Mouse (Mus musculus) limb, embryonic 12.5 days (tissue): ENCODE data around the gene Psma4. TPM values are rescaled to one million over a fixed set of nuclear protein-coding genes. Genes with fewer than 3 reads are reported as not detected.

ENCODE experiments used
- ATAC-seq: fragments of 200-750 bp; cut with Nextera tagmentation; 2 replicates; pipeline ENCODE4 v1.8.0; 2017; ENCODE audit warnings: low read depth, moderate TSS enrichment; ENCODE audit not compliant: insufficient number of reproducible peaks, insufficient read depth, low FRiP score, low TSS enrichment
- H3K27ac ChIP-seq: fragments of 300-500 bp; sonication (generic); 2 replicates; pipeline ENCODE4 v1.5.1; 2016; ENCODE audit warnings: mild to moderate bottlenecking, moderate library complexity
- H3K27me3 ChIP-seq: fragments of 300-500 bp; sonication (generic); 2 replicates; pipeline ENCODE4 v1.6.1; 2016; ENCODE audit warnings: mild to moderate bottlenecking, moderate library complexity
- H3K36me3 ChIP-seq: fragments of 300-500 bp; sonication (generic); 2 replicates; pipeline ENCODE4 v1.6.1; 2016; ENCODE audit warnings: mild to moderate bottlenecking, moderate library complexity
- H3K4me1 ChIP-seq: fragments of 300-500 bp; sonication (generic); replicated peaks from 2 replicates; pipeline ENCODE4 v1.6.1; 2016
- H3K4me2 ChIP-seq: fragments of 300-500 bp; sonication (generic); 2 replicates; pipeline ENCODE4 v1.6.1; 2016; ENCODE audit warnings: mild to moderate bottlenecking, moderate library complexity
- H3K4me3 ChIP-seq: fragments of 300-500 bp; sonication (generic); replicated peaks from 2 replicates; pipeline ENCODE4 v1.5.1; 2016; ENCODE audit warnings: mild to moderate bottlenecking
- H3K9ac ChIP-seq: fragments of 300-500 bp; sonication (generic); replicated peaks from 2 replicates; pipeline ENCODE4 v1.6.1; 2016; ENCODE audit warnings: mild to moderate bottlenecking, moderate library complexity
- H3K9me3 ChIP-seq: fragments of 300-500 bp; sonication (generic); 2 replicates; pipeline ENCODE4 v1.6.1; 2016; ENCODE audit warnings: mild to moderate bottlenecking, moderate library complexity
- WGBS: fragments of 180-500 bp; shearing (Covaris S2); methylation state at CpG from one replicate; pipeline ENCODE4 v1.1.7; 2016; 5-methylcytosine and 5-hydroxymethylcytosine counted together
- polyA plus RNA-seq: library from polyadenylated mRNA; unstranded; fragments of >200 nt; fragmentation: Nextera tagmentation; extraction: Ambion mirVana; gene quantifications from 2 replicates; pipeline ENCODE4 v1.2.1, GENCODE M21; 2016

The Psma4 gene
- polyA plus RNA-seq, 1 experiment from 2014 or later = 312 TPM

GRCm38 (mm10) chr9:54990362-54990761, 39.8 kb downstream of the Psma4 start:
- ATAC-seq = no peak
- no peak overlapping the region for H3K4me3 ChIP-seq
- no peak overlapping the region for H3K27ac ChIP-seq
- no peak overlapping the region for H3K4me2 ChIP-seq
- no peak overlapping the region for H3K9ac ChIP-seq
- H3K9me3 ChIP-seq = no peaks in the 10 kb centered on the region
- H3K4me1 ChIP-seq = no peaks in the 10 kb centered on the region
- WGBS = 82% methylated on average over 3 of the region's 3 CpGs
- no peaks in the 10 kb centered on the region for H3K36me3 ChIP-seq
- no peaks in the 10 kb centered on the region for H3K27me3 ChIP-seq

- H3K4me3 ChIP-seq = no peak overlapping the region
- H3K27me3 ChIP-seq = no peaks in the 10 kb centered on the region
- 47% methylated on average over 3 of the region's 3 CpGs for WGBS
These were observed 43.8 kb downstream of the Psma4 start for GRCm38 (mm10) chr9:54994381-54994780.

GRCm38 (mm10) chr9:54995645-54996044, 45.1 kb downstream of the Psma4 start:
- Histone ChIP-seq H3K27ac (no peak overlapping the region), H3K9ac (no peak overlapping the region), H3K36me3 (no peaks in the 10 kb centered on the region), H3K9me3 (no peaks in the 10 kb centered on the region), H3K4me1 (no peaks in the 10 kb centered on the region), H3K27me3 (no peaks in the 10 kb centered on the region), H3K4me2 (no peak overlapping the region), H3K4me3 (no peak overlapping the region)
- WGBS = 85% methylated on average over 3 of the region's 3 CpGs
- no peak for ATAC-seq

More at GRCm38 (mm10) chr9:54994381-54994780, 43.8 kb downstream of the Psma4 start:
- Histone ChIP-seq H3K27ac (no peak overlapping the region), H3K36me3 (no peaks in the 10 kb centered on the region), H3K4me2 (no peak overlapping the region), H3K4me1 (no peaks in the 10 kb centered on the region), H3K9ac (no peak overlapping the region), H3K9me3 (no peaks in the 10 kb centered on the region)
- ATAC-seq = no peak

- Histone ChIP-seq H3K4me2 (no peak overlapping the region), H3K36me3 (no peaks in the 10 kb centered on the region), H3K27me3 (no peaks in the 10 kb centered on the region), H3K4me3 (no peak overlapping the region), H3K27ac (no peak overlapping the region), H3K4me1 (no peaks in the 10 kb centered on the region), H3K9me3 (no peaks in the 10 kb centered on the region), H3K9ac (no peak overlapping the region)
- ATAC-seq = no peak
- 81% methylated on average over 4 of the region's 4 CpGs for WGBS
These were observed 53.0 kb downstream of the Psma4 start for GRCm38 (mm10) chr9:55003609-55004008.

Other genes with a start within 250 kb of the Psma4 start
- gene Wdr61, start 216.3 kb upstream of the Psma4 start, polyA plus RNA-seq = 155 and 166 TPM in 2 replicates
- gene Crabp1, start 186.0 kb upstream of the Psma4 start, polyA plus RNA-seq = 302 and 358 TPM in 2 replicates
- gene Ireb2, start 87.0 kb upstream of the Psma4 start, polyA plus RNA-seq = 53.2 and 55.9 TPM in 2 replicates
- gene Hykk, start 33.5 kb upstream of the Psma4 start, polyA plus RNA-seq = 6.3 and 7.6 TPM in 2 replicates
- 1.2 and 1.4 TPM in 2 replicates for gene AY074887, start 208 bp downstream of the Psma4 start, polyA plus RNA-seq
- gene Chrna5, start 30.1 kb downstream of the Psma4 start, polyA plus RNA-seq = 0.96 and 1.1 TPM in 2 replicates
- gene Chrna3, start 75.8 kb downstream of the Psma4 start, polyA plus RNA-seq = 0.08 TPM in 1 of 2 replicates, not detected in the other
- 0.13 TPM in 1 of 2 replicates, not detected in the other for gene Chrnb4, start 98.0 kb downstream of the Psma4 start, polyA plus RNA-seq
- gene Ube2q2, start 198.1 kb downstream of the Psma4 start, polyA plus RNA-seq = 45.1 and 48.3 TPM in 2 replicates